Mouse (Mus musculus) effector memory CD4-positive, alpha-beta T cell, adult 5 months (primary cell): Measurements from ENCODE around the gene Spesp1. TPM values are rescaled to one million over a fixed set of nuclear protein-coding genes. Genes with fewer than 3 reads are reported as not detected.

Experiments
- polyA plus RNA-seq: library from polyadenylated mRNA; unstranded; fragments of 100-300 nt; shearing (Covaris generic); gene quantifications from one replicate; pipeline ENCODE4 v1.2.1, GENCODE M21; 2017

The Spesp1 gene
- not detected for polyA plus RNA-seq

DNA sequence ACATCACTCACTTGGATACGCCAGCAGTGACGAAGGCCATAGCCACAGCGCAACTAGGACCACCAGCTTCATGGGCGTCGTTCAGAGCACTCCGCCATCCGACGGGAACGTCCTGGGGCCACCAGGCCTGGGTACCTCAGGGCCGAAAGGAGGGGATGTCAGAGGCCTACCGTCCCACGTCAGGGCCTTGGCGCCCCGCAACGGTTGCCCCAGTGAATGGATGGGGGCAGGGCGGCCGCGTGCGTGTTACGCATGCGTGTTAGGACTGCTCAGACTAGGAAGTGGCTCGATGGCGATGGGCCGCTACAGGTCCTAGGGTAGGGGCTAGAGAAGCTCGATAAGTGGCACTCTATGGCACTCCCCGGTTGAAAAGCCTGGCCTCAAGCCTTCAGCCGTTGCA, at the start of gene Spesp1:
Gene Spesp1 (minus strand): TSS at position 218 of the 400 bp plus-strand sequence.

Other genes with a start within 250 kb of the Spesp1 start
- gene Glce, start 159.6 kb downstream of the Spesp1 start, polyA plus RNA-seq = 9.7 TPM
- 66.9 TPM for gene Anp32a, start 59.1 kb upstream of the Spesp1 start, polyA plus RNA-seq